Mouse (Mus musculus) intestine, embryonic 14.5 days (tissue): ENCODE measurements around the gene Olah. TPM values are rescaled to one million over a fixed set of nuclear protein-coding genes. Genes with fewer than 3 reads are reported as not detected.
A peak's percentile ranks its signal among the peaks of the same experiment; 100 is the strongest.
"Not testable (repeated sequence)": the region's sequence is repeated elsewhere in the genome, so short reads cannot be mapped to it uniquely, and the experiment has no call there.

Source experiments
- ATAC-seq: fragments of 200-750 bp; cut with Nextera tagmentation; replicated peaks from 2 replicates; pipeline ENCODE4 v1.8.0; 2017; ENCODE audit warnings: low read depth, moderate number of reproducible peaks, moderate TSS enrichment, moderate library complexity; ENCODE audit not compliant: low FRiP score, low TSS enrichment
- DNase-seq: peaks from one replicate; pipeline ENCODE4 v3.0.0-alpha.2; 2018; ENCODE audit warnings: low spot score
- H3K27ac ChIP-seq: fragments of 300-500 bp; sonication (generic); 2 replicates; pipeline ENCODE4 v1.5.1; 2014; ENCODE audit warnings: low read depth, mild to moderate bottlenecking, control low read depth
- H3K27me3 ChIP-seq: fragments of 300-500 bp; sonication (generic); replicated peaks from 2 replicates; pipeline ENCODE4 v1.6.1; 2014; ENCODE audit warnings: low read length, control low read depth; ENCODE audit not compliant: control insufficient read depth, insufficient read depth
- H3K36me3 ChIP-seq: fragments of 300-500 bp; sonication (generic); 2 replicates; pipeline ENCODE4 v1.6.1; 2014; ENCODE audit warnings: low read length, control low read depth; ENCODE audit not compliant: control insufficient read depth, insufficient read depth
- H3K4me1 ChIP-seq: fragments of 300-500 bp; sonication (generic); replicated peaks from 2 replicates; pipeline ENCODE4 v1.6.1; 2014; ENCODE audit warnings: low read length, control low read depth, mixed read lengths; ENCODE audit not compliant: control insufficient read depth, insufficient read depth
- H3K4me2 ChIP-seq: fragments of 300-500 bp; sonication (generic); 2 replicates; pipeline ENCODE4 v1.6.1; 2014; ENCODE audit warnings: low read length
- H3K4me3 ChIP-seq: fragments of 300-500 bp; sonication (generic); 2 replicates; pipeline ENCODE4 v1.5.1; 2014; ENCODE audit warnings: low read depth, low read length, control low read depth, mixed read lengths
- H3K9ac ChIP-seq: fragments of 300-500 bp; sonication (generic); 2 replicates; pipeline ENCODE4 v1.6.1; 2014; ENCODE audit warnings: mild to moderate bottlenecking, low read length
- H3K9me3 ChIP-seq: fragments of 300-500 bp; sonication (generic); 2 replicates; pipeline ENCODE4 v1.6.1; 2016; ENCODE audit warnings: low read length, control low read depth; ENCODE audit not compliant: control insufficient read depth
- WGBS: fragments of 180-500 bp; shearing (Covaris S2); extraction: QIAGEN DNeasy Blood & Tissue Kit; methylation state at CpG from one replicate; pipeline ENCODE4 v1.1.7; 2014; 5-methylcytosine and 5-hydroxymethylcytosine counted together
- polyA plus RNA-seq: library from polyadenylated mRNA; unstranded; fragments of >200 nt; fragmentation: Nextera tagmentation; extraction: Ambion mirVana; gene quantifications from 2 replicates; pipeline ENCODE4 v1.2.1, GENCODE M21; 2014

Gene Olah
- polyA plus RNA-seq: not detected in 2 replicates

- H3K27me3 ChIP-seq, H3K9me3 ChIP-seq, H3K4me1 ChIP-seq, H3K4me2 ChIP-seq, ATAC-seq, DNase-seq, H3K4me3 ChIP-seq, H3K27ac ChIP-seq, H3K36me3 ChIP-seq, H3K9ac ChIP-seq: not testable (repeated sequence)
- WGBS: 54% methylated on average over 10 of the region's 10 CpGs
Observed at GRCm38 (mm10) chr2:3397110-3397509, at the start of gene Olah. Olah (minus strand) TSS chr2:3397210.

GRCm38 (mm10) chr2:3445984-3446383, 49.0 kb upstream of the Olah start:
- 79% methylated on average over 4 of the region's 4 CpGs for WGBS

GRCm38 (mm10) chr2:3444206-3444605, 47.2 kb upstream of the Olah start:
- no peak for DNase-seq
- H3K9me3 ChIP-seq: no peaks in the 10 kb centered on the region
- 0 out of 2 replicates have a peak, but pooled peaks cover 8% of the 10 kb centered on the region for H3K36me3 ChIP-seq
- no peak overlapping the region for H3K9ac ChIP-seq
- no peak for ATAC-seq
- no peaks in the 10 kb centered on the region for H3K4me1 ChIP-seq
- H3K4me3 ChIP-seq: no peak overlapping the region
- H3K27me3 ChIP-seq: no peaks in the 10 kb centered on the region
- 52% methylated on average over 7 of the region's 7 CpGs for WGBS
- H3K4me2 ChIP-seq: no peak overlapping the region
- H3K27ac ChIP-seq: no peak overlapping the region

More at GRCm38 (mm10) chr2:3445984-3446383, 49.0 kb upstream of the Olah start:
- ATAC-seq (no peak), DNase-seq (no peak)
- Histone ChIP-seq H3K9me3 (no peaks in the 10 kb centered on the region), H3K4me2 (no peak overlapping the region), H3K4me1 (no peaks in the 10 kb centered on the region), H3K4me3 (no peak overlapping the region), H3K36me3 (0 out of 2 replicates have a peak, but pooled peaks cover 4% of the 10 kb centered on the region), H3K9ac (no peak overlapping the region), H3K27ac (no peak overlapping the region), H3K27me3 (no peaks in the 10 kb centered on the region)

- H3K4me3 ChIP-seq: no peak overlapping the region
- no peak overlapping the region for H3K9ac ChIP-seq
- H3K4me2 ChIP-seq: no peak overlapping the region
- ATAC-seq (no peak), DNase-seq (no peak)
- 62% methylated on average over 7 of the region's 7 CpGs for WGBS
- H3K27ac ChIP-seq: no peak overlapping the region
- peaks cover 8% of the 10 kb centered on the region; the same call in 1 of the 2 replicates for H3K36me3 ChIP-seq
- no peaks in the 10 kb centered on the region for H3K27me3 ChIP-seq
- H3K4me1 ChIP-seq: no peaks in the 10 kb centered on the region
- H3K9me3 ChIP-seq: no peaks in the 10 kb centered on the region
Observed at GRCm38 (mm10) chr2:3437956-3438355, 40.9 kb upstream of the Olah start.

GRCm38 (mm10) chr2:3435369-3436061, 38.5 kb upstream of the Olah start:
- ATAC-seq (no peak), DNase-seq (no peak)
- Histone ChIP-seq H3K4me1 (no peaks in the 10 kb centered on the region), H3K36me3 (no peaks in the 10 kb centered on the region; the same call in 1 of the 2 replicates), H3K27ac (no peak overlapping the region), H3K4me2 (no peak overlapping the region), H3K9me3 (no peaks in the 10 kb centered on the region), H3K9ac (no peak overlapping the region), H3K4me3 (no peak overlapping the region), H3K27me3 (no peaks in the 10 kb centered on the region)
- 84% methylated on average over 6 of the region's 6 CpGs for WGBS

- no peak overlapping the region for H3K4me3 ChIP-seq
- no peak overlapping the region for H3K27ac ChIP-seq
- H3K4me2 ChIP-seq: no peak overlapping the region
- H3K9me3 ChIP-seq: no peaks in the 10 kb centered on the region
- no peaks in the 10 kb centered on the region for H3K36me3 ChIP-seq
- no peaks in the 10 kb centered on the region for H3K4me1 ChIP-seq
- WGBS: 74% methylated on average over 9 of the region's 9 CpGs
- no peak overlapping the region for H3K9ac ChIP-seq
- H3K27me3 ChIP-seq: no peaks in the 10 kb centered on the region
- ATAC-seq: no peak
- DNase-seq: no peak
Observed at GRCm38 (mm10) chr2:3430956-3431355, 33.9 kb upstream of the Olah start.

GRCm38 (mm10) chr2:3424579-3424910, 27.5 kb upstream of the Olah start:
- no peak for ATAC-seq
- H3K27me3 ChIP-seq: no peaks in the 10 kb centered on the region
- no peaks in the 10 kb centered on the region for H3K9me3 ChIP-seq
- H3K27ac ChIP-seq: no peak overlapping the region
- peak overlapping the region; percentile 74 for H3K4me2 ChIP-seq
- no peaks in the 10 kb centered on the region for H3K4me1 ChIP-seq
- no peak for DNase-seq
- H3K4me3 ChIP-seq: peak overlapping the region; percentile 59
- H3K9ac ChIP-seq: peak overlapping the region; percentile 43
- 3% methylated on average over 10 of the region's 10 CpGs for WGBS
- H3K36me3 ChIP-seq: no peaks in the 10 kb centered on the region

- peak within 1 kb of the TSS; percentile 43 for H3K9ac ChIP-seq
- H3K27me3 ChIP-seq: no peaks in the 10 kb centered on the region
- H3K4me3 ChIP-seq: peak within 1 kb of the TSS; percentile 59
- WGBS: 2% methylated on average over 29 of the region's 29 CpGs
- H3K4me2 ChIP-seq: peak within 1 kb of the TSS; percentile 74
- H3K4me1 ChIP-seq: no peaks in the 10 kb centered on the region
- H3K27ac ChIP-seq: no peak within 1 kb of the TSS
- ATAC-seq (peak; percentile 97), DNase-seq (peak; percentile 88)
- H3K36me3 ChIP-seq: no peaks in the 10 kb centered on the region
- no peaks in the 10 kb centered on the region for H3K9me3 ChIP-seq
Observed at GRCm38 (mm10) chr2:3423841-3424578, 27.0 kb upstream of the Olah start, which contains the start of gene Dclre1c. Dclre1c (plus strand) TSS chr2:3424131.
